Mouse (Mus musculus) G1E (cell line): Measurements from ENCODE around the gene Sap30l.

Experiments
- CTCF ChIP-seq: IDR thresholded peaks from 2 replicates; pipeline ENCODE4 v1.5.1; 2012; ENCODE audit warnings: low read depth, low read length, inconsistent platforms, mixed read lengths
- GATA1 ChIP-seq: IDR thresholded peaks from 2 replicates; pipeline ENCODE4 v1.6.1; 2012; ENCODE audit warnings: borderline replicate concordance, low read length, inconsistent platforms, mixed read lengths
- TAL1 ChIP-seq: conservative IDR thresholded peaks from 2 replicates; pipeline ENCODE4 v1.6.1; 2012; ENCODE audit warnings: low read depth, low read length, inconsistent platforms, mixed read lengths

DNA sequence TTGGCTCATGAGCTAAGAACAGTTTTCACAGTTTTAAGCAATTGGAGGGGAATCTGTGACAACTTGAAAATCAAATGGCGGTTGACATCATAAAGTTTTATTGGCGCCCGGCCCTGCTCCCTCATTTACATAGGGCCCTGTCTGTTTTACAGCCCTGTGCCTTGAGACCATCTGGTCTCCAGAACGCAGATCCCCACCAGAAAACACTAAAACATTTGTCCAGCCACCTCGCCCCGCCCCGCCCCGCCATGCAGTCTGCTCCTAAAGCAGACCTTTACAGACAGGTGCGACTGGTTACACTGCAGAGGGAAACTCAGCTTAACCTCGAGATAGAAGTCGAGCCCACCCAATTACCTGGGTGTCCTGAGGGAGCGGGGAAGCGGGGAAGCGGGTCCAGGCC is 21.6 kb upstream of the Sap30l start:
- no peak for TF ChIP-seq CTCF
- TF ChIP-seq TAL1 = no peak
- no peak for TF ChIP-seq GATA1
